Mouse (Mus musculus): ENCODE data around the gene Rnf145.

DNA sequence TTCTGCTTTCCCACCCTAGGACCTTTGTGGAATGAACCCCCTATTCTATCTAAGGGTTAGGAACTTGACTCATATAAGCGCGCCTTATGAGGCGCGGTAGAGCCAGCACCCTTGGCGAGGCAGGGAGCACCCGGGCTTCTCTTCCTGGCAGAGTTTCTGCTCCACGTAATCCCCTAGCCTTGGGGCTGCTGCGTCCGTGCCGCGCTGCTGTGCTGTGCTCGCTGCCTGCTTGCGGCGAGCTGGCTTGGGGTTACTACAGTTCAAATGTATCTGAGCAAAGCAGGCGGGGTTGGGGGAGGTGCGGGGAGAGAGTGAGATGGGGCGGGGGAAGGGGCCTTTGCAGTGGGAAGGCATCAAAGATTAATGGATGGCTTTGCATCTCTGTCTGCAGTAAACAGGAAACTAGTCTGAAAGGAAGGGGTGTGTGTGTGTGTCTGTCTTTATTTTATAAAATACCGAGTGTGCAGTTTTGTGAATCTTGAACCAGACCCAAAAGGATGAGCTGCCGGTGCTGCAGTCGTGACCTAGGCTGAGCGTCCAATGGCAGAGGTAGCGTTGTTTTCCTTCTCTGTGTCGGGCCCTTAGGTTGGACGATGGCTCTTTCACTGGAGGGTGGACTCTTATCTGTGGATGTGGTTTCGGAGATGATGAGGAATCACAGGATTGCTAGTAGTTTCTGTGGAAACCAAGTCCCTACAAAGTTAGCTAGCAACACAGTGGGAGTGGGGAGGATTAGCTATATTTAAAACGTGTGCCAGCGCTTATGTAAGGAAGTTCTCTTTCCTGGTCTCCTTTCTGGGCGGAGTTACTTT, 1.4 kb downstream of the Rnf145 start:
- TF ChIP-seq CTCF (IDR thresholded peaks at IDR 0.05; ENCODE audit: low read depth), result no peak
- TF ChIP-seq EP300 (optimal IDR thresholded peaks at IDR 0.05), result no peak
